Mouse (Mus musculus) neural tube, embryonic 11.5 days (tissue): Measurements from ENCODE around the gene Hdac1. TPM values are rescaled to one million over a fixed set of nuclear protein-coding genes. Genes with fewer than 3 reads are reported as not detected.
A peak's percentile ranks its signal among the peaks of the same experiment; 100 is the strongest.

ENCODE experiments used
- ATAC-seq: fragments of 200-750 bp; cut with Nextera tagmentation; 2 replicates; pipeline ENCODE4 v1.8.0; 2017; ENCODE audit warnings: moderate number of reproducible peaks, mild to moderate bottlenecking, moderate TSS enrichment, moderate library complexity; ENCODE audit not compliant: insufficient read depth, low FRiP score, low TSS enrichment
- DNase-seq: peaks from one replicate; pipeline ENCODE4 v3.0.0-alpha.2; 2015; ENCODE audit warnings: low spot score
- H3K27ac ChIP-seq: fragments of 300-500 bp; sonication (generic); 2 replicates; pipeline ENCODE4 v1.5.1; 2014; ENCODE audit warnings: low read depth, mild to moderate bottlenecking, low read length
- H3K27me3 ChIP-seq: fragments of 300-500 bp; sonication (generic); 2 replicates; pipeline ENCODE4 v1.6.1; 2014; ENCODE audit warnings: mild to moderate bottlenecking, low read length, mixed read lengths; ENCODE audit not compliant: control insufficient read depth, insufficient read depth
- H3K36me3 ChIP-seq: fragments of 300-500 bp; sonication (generic); 2 replicates; pipeline ENCODE4 v1.6.1; 2014; ENCODE audit warnings: mild to moderate bottlenecking, low read length, moderate library complexity, mixed read lengths; ENCODE audit not compliant: control insufficient read depth, insufficient read depth
- H3K4me1 ChIP-seq: fragments of 300-500 bp; sonication (generic); 2 replicates; pipeline ENCODE4 v1.6.1; 2014; ENCODE audit warnings: low read length, mixed read lengths; ENCODE audit not compliant: control insufficient read depth, insufficient read depth
- H3K4me2 ChIP-seq: fragments of 300-500 bp; sonication (generic); 2 replicates; pipeline ENCODE4 v1.6.1; 2014; ENCODE audit warnings: low read depth, mild to moderate bottlenecking, moderate library complexity
- H3K4me3 ChIP-seq: fragments of 300-500 bp; sonication (generic); 2 replicates; pipeline ENCODE4 v1.5.1; 2014; ENCODE audit warnings: low read depth, low read length
- H3K9ac ChIP-seq: fragments of 300-500 bp; sonication (generic); 2 replicates; pipeline ENCODE4 v1.6.1; 2014; ENCODE audit warnings: mild to moderate bottlenecking, low read length
- H3K9me3 ChIP-seq: fragments of 300-500 bp; sonication (generic); 2 replicates; pipeline ENCODE4 v1.6.1; 2016; ENCODE audit warnings: low read length; ENCODE audit not compliant: control insufficient read depth
- WGBS: fragments of 180-500 bp; shearing (Covaris S2); extraction: QIAGEN DNeasy Blood & Tissue Kit; methylation state at CpG from one replicate; pipeline ENCODE4 v1.1.7; 2014; 5-methylcytosine and 5-hydroxymethylcytosine counted together
- polyA plus RNA-seq: library from polyadenylated mRNA; unstranded; fragments of >200 nt; fragmentation: Nextera tagmentation; extraction: Ambion mirVana; gene quantifications from 2 replicates; pipeline ENCODE4 v1.2.1, GENCODE M21; 2014

Gene Hdac1
- polyA plus RNA-seq, 1 experiment from 2014 or later, result 258 TPM

GRCm38 (mm10) chr4:129510723-129511412, 31.6 kb downstream of the Hdac1 start:
- Histone ChIP-seq H3K27ac (peak overlapping the region; percentile 83), H3K36me3 (0 out of 2 replicates have a peak, but pooled peaks cover 2% of the 10 kb centered on the region), H3K4me2 (no peak overlapping the region; the same call in 1 of the 2 replicates), H3K4me3 (no peak overlapping the region), H3K9me3 (no peaks in the 10 kb centered on the region), H3K9ac (0 out of 2 replicates have a peak overlapping the region, but pooled peaks have one; percentile 18), H3K27me3 (no peaks in the 10 kb centered on the region), H3K4me1 (peaks cover 23% of the 10 kb centered on the region)
- 49% methylated on average over 6 of the region's 6 CpGs for WGBS
- no peak for DNase-seq
- ATAC-seq, result no peak

GRCm38 (mm10) chr4:129509650-129510049, 32.9 kb downstream of the Hdac1 start:
- Histone ChIP-seq H3K9ac (no peak overlapping the region), H3K4me1 (peaks cover 21% of the 10 kb centered on the region), H3K4me3 (no peak overlapping the region), H3K4me2 (no peak overlapping the region), H3K9me3 (no peaks in the 10 kb centered on the region), H3K27me3 (no peaks in the 10 kb centered on the region), H3K36me3 (no peaks in the 10 kb centered on the region), H3K27ac (0 out of 2 replicates have a peak overlapping the region, but pooled peaks have one; percentile 14)
- DNase-seq (no peak), ATAC-seq (no peak)
- 75% methylated on average over 3 of the region's 3 CpGs for WGBS

GRCm38 (mm10) chr4:129508834-129509600, 33.5 kb downstream of the Hdac1 start:
- Histone ChIP-seq H3K27me3 (no peaks in the 10 kb centered on the region), H3K27ac (0 out of 2 replicates have a peak overlapping the region, but pooled peaks have one; percentile 14), H3K4me3 (no peak overlapping the region), H3K36me3 (no peaks in the 10 kb centered on the region), H3K4me2 (no peak overlapping the region), H3K9ac (no peak overlapping the region), H3K9me3 (no peaks in the 10 kb centered on the region), H3K4me1 (peaks cover 21% of the 10 kb centered on the region)
- DNase-seq (no peak), ATAC-seq (no peak)
- 62% methylated on average over 15 of the region's 15 CpGs for WGBS

GRCm38 (mm10) chr4:129508237-129508515, 34.3 kb downstream of the Hdac1 start:
- no peak overlapping the region for H3K27ac ChIP-seq
- H3K4me2 ChIP-seq, result no peak overlapping the region
- peaks cover 21% of the 10 kb centered on the region for H3K4me1 ChIP-seq
- ATAC-seq, result no peak
- whole genome bisulfite sequencing, result 66% methylated on average over 3 of the region's 3 CpGs
- no peak for DNase-seq
- no peaks in the 10 kb centered on the region for H3K27me3 ChIP-seq
- H3K9ac ChIP-seq, result no peak overlapping the region
- H3K36me3 ChIP-seq, result no peaks in the 10 kb centered on the region
- H3K9me3 ChIP-seq, result no peaks in the 10 kb centered on the region
- no peak overlapping the region for H3K4me3 ChIP-seq

- Histone ChIP-seq H3K4me2 (no peak overlapping the region), H3K4me1 (peaks cover 19% of the 10 kb centered on the region), H3K4me3 (no peak overlapping the region), H3K27me3 (no peaks in the 10 kb centered on the region), H3K36me3 (no peaks in the 10 kb centered on the region), H3K9me3 (no peaks in the 10 kb centered on the region), H3K27ac (no peak overlapping the region), H3K9ac (no peak overlapping the region)
- no peak for DNase-seq
- no peak for ATAC-seq
- WGBS, result 75% methylated on average over 9 of the region's 10 CpGs
These were observed 34.9 kb downstream of the Hdac1 start for GRCm38 (mm10) chr4:129507434-129508236.

- Histone ChIP-seq H3K4me2 (no peak overlapping the region), H3K9me3 (no peaks in the 10 kb centered on the region), H3K27me3 (no peaks in the 10 kb centered on the region), H3K4me1 (peaks cover 2% of the 10 kb centered on the region), H3K4me3 (no peak overlapping the region), H3K9ac (no peak overlapping the region), H3K36me3 (no peaks in the 10 kb centered on the region), H3K27ac (no peak overlapping the region)
- WGBS, result 78% methylated on average over 3 of the region's 3 CpGs
- no peak for DNase-seq
- no peak for ATAC-seq
These were observed 37.0 kb downstream of the Hdac1 start for GRCm38 (mm10) chr4:129505511-129505910.

- no peaks in the 10 kb centered on the region for H3K9me3 ChIP-seq
- 86% methylated on average over 11 of the region's 11 CpGs for WGBS
- no peak overlapping the region for H3K4me3 ChIP-seq
- ATAC-seq, result no peak
- no peaks in the 10 kb centered on the region for H3K4me1 ChIP-seq
- no peak overlapping the region for H3K9ac ChIP-seq
- H3K4me2 ChIP-seq, result no peak overlapping the region
- DNase-seq, result no peak
- H3K27me3 ChIP-seq, result no peaks in the 10 kb centered on the region
- no peaks in the 10 kb centered on the region for H3K36me3 ChIP-seq
- H3K27ac ChIP-seq, result no peak overlapping the region
These were observed 39.5 kb downstream of the Hdac1 start for GRCm38 (mm10) chr4:129502901-129503444.

GRCm38 (mm10) chr4:129502327-129502888, 40.1 kb downstream of the Hdac1 start:
- no peak overlapping the region for H3K4me3 ChIP-seq
- no peak overlapping the region for H3K27ac ChIP-seq
- ATAC-seq (no peak), DNase-seq (no peak)
- no peak overlapping the region for H3K4me2 ChIP-seq
- H3K36me3 ChIP-seq, result no peaks in the 10 kb centered on the region
- 70% methylated on average over 9 of the region's 9 CpGs for WGBS
- no peak overlapping the region for H3K9ac ChIP-seq
- H3K4me1 ChIP-seq, result no peaks in the 10 kb centered on the region
- no peaks in the 10 kb centered on the region for H3K9me3 ChIP-seq
- H3K27me3 ChIP-seq, result no peaks in the 10 kb centered on the region
